Mouse (Mus musculus) embryonic facial prominence, embryonic 12.5 days (tissue): ENCODE data around the gene Pex14. TPM values are rescaled to one million over a fixed set of nuclear protein-coding genes. Genes with fewer than 3 reads are reported as not detected.
"Not testable (repeated sequence)": the region's sequence is repeated elsewhere in the genome, so short reads cannot be mapped to it uniquely, and the experiment has no call there.

Experiments used
- ATAC-seq: fragments of 200-750 bp; cut with Nextera tagmentation; 2 replicates; pipeline ENCODE4 v1.8.0; 2017; ENCODE audit not compliant: insufficient number of reproducible peaks, insufficient read depth, low FRiP score, low TSS enrichment
- H3K27ac ChIP-seq: fragments of 300-500 bp; sonication (generic); 2 replicates; pipeline ENCODE4 v1.5.1; 2016; ENCODE audit warnings: mild to moderate bottlenecking
- H3K27me3 ChIP-seq: fragments of 300-500 bp; sonication (generic); 2 replicates; pipeline ENCODE4 v1.6.1; 2016; ENCODE audit warnings: mild to moderate bottlenecking, moderate library complexity
- H3K36me3 ChIP-seq: fragments of 300-500 bp; sonication (generic); 2 replicates; pipeline ENCODE4 v1.6.1; 2016; ENCODE audit warnings: mild to moderate bottlenecking
- H3K4me1 ChIP-seq: fragments of 300-500 bp; sonication (generic); 2 replicates; pipeline ENCODE4 v1.6.1; 2016
- H3K4me2 ChIP-seq: fragments of 300-500 bp; sonication (generic); replicated peaks from 2 replicates; pipeline ENCODE4 v1.6.1; 2016; ENCODE audit warnings: mild to moderate bottlenecking, moderate library complexity
- H3K4me3 ChIP-seq: fragments of 300-500 bp; sonication (generic); 2 replicates; pipeline ENCODE4 v1.5.1; 2016; ENCODE audit warnings: mild to moderate bottlenecking
- H3K9ac ChIP-seq: fragments of 300-500 bp; sonication (generic); 2 replicates; pipeline ENCODE4 v1.6.1; 2016; ENCODE audit warnings: mild to moderate bottlenecking, moderate library complexity
- H3K9me3 ChIP-seq: fragments of 300-500 bp; sonication (generic); 2 replicates; pipeline ENCODE4 v1.6.1; 2016; ENCODE audit warnings: mild to moderate bottlenecking, moderate library complexity
- WGBS: fragments of 180-500 bp; shearing (Covaris S2); methylation state at CpG from one replicate; pipeline ENCODE4 v1.1.7; 2016; 5-methylcytosine and 5-hydroxymethylcytosine counted together
- polyA plus RNA-seq: library from polyadenylated mRNA; unstranded; fragments of >200 nt; fragmentation: Nextera tagmentation; extraction: Ambion mirVana; gene quantifications from 2 replicates; pipeline ENCODE4 v1.2.1, GENCODE M21; 2016

Gene Pex14
- polyA plus RNA-seq, 1 experiment from 2014 or later, result 54.1 TPM

- 85% methylated on average over 12 of the region's 12 CpGs for WGBS
- H3K9ac ChIP-seq, H3K4me2 ChIP-seq, ATAC-seq, H3K27ac ChIP-seq, H3K4me3 ChIP-seq, H3K36me3 ChIP-seq, H3K27me3 ChIP-seq, H3K9me3 ChIP-seq: not testable (repeated sequence)
- peaks cover 19% of the 10 kb centered on the region for H3K4me1 ChIP-seq
Measured at GRCm38 (mm10) chr4:149100449-149100848, 773 bp upstream of the Pex14 start.

- Histone ChIP-seq H3K4me1 (peaks cover 8% of the 10 kb centered on the region), H3K27ac (no peak overlapping the region), H3K36me3 (0 out of 2 replicates have a peak, but pooled peaks cover 5% of the 10 kb centered on the region), H3K4me2 (peak overlapping the region; percentile 89), H3K9me3 (no peaks in the 10 kb centered on the region), H3K4me3 (peak overlapping the region; percentile 92), H3K27me3 (no peaks in the 10 kb centered on the region), H3K9ac (peak overlapping the region; percentile 86)
- no peak for ATAC-seq
- 8% methylated on average over 11 of the region's 11 CpGs for WGBS
Measured at GRCm38 (mm10) chr4:149098571-149098970, 1.1 kb downstream of the Pex14 start.

- no peaks in the 10 kb centered on the region for H3K9me3 ChIP-seq
- H3K36me3 ChIP-seq, result peaks cover 7% of the 10 kb centered on the region; the same call in 1 of the 2 replicates
- peaks cover 8% of the 10 kb centered on the region for H3K4me1 ChIP-seq
- 80% methylated on average over 3 of the region's 3 CpGs for WGBS
- no peak overlapping the region for H3K9ac ChIP-seq
- ATAC-seq, result no peak
- no peaks in the 10 kb centered on the region for H3K27me3 ChIP-seq
- H3K4me3 ChIP-seq, result peak overlapping the region; percentile 92; the same call in 1 of the 2 replicates
- H3K27ac ChIP-seq, result no peak overlapping the region
- peak overlapping the region; percentile 89 for H3K4me2 ChIP-seq
Measured at GRCm38 (mm10) chr4:149097956-149098355, 1.7 kb downstream of the Pex14 start.

- Histone ChIP-seq H3K4me1 (no peaks in the 10 kb centered on the region), H3K4me2 (no peak overlapping the region), H3K27ac (no peak overlapping the region), H3K9me3 (no peaks in the 10 kb centered on the region), H3K27me3 (no peaks in the 10 kb centered on the region), H3K4me3 (no peak overlapping the region), H3K36me3 (peaks cover 15% of the 10 kb centered on the region), H3K9ac (no peak overlapping the region)
- WGBS, result 88% methylated on average over 8 of the region's 8 CpGs
- no peak for ATAC-seq
Measured at GRCm38 (mm10) chr4:149091364-149091763, 8.3 kb downstream of the Pex14 start.

- Histone ChIP-seq H3K27me3 (no peaks in the 10 kb centered on the region), H3K4me1 (peaks cover 6% of the 10 kb centered on the region; the same call in 1 of the 2 replicates), H3K9me3 (no peaks in the 10 kb centered on the region), H3K36me3 (no peaks in the 10 kb centered on the region), H3K4me3 (no peak overlapping the region), H3K4me2 (no peak overlapping the region), H3K27ac (no peak overlapping the region), H3K9ac (no peak overlapping the region)
- WGBS, result 82% methylated on average over 5 of the region's 5 CpGs
- ATAC-seq, result no peak
Measured at GRCm38 (mm10) chr4:149085381-149085780, 14.3 kb downstream of the Pex14 start.

- Histone ChIP-seq H3K9ac (no peak overlapping the region), H3K4me2 (no peak overlapping the region), H3K27me3 (no peaks in the 10 kb centered on the region), H3K9me3 (no peaks in the 10 kb centered on the region), H3K4me3 (no peak overlapping the region), H3K27ac (no peak overlapping the region), H3K4me1 (peaks cover 6% of the 10 kb centered on the region; the same call in 1 of the 2 replicates), H3K36me3 (no peaks in the 10 kb centered on the region)
- ATAC-seq, result no peak
- WGBS, result 81% methylated on average over 17 of the region's 17 CpGs
Measured at GRCm38 (mm10) chr4:149081528-149081927, 18.1 kb downstream of the Pex14 start.

GRCm38 (mm10) chr4:149080111-149080510, 19.6 kb downstream of the Pex14 start:
- WGBS, result 89% methylated on average over 8 of the region's 8 CpGs
- ATAC-seq, result no peak
- Histone ChIP-seq H3K9me3 (no peaks in the 10 kb centered on the region), H3K27ac (no peak overlapping the region), H3K27me3 (no peaks in the 10 kb centered on the region), H3K4me3 (no peak overlapping the region), H3K9ac (no peak overlapping the region), H3K36me3 (no peaks in the 10 kb centered on the region; the same call in 1 of the 2 replicates), H3K4me2 (no peak overlapping the region), H3K4me1 (peaks cover 9% of the 10 kb centered on the region)

GRCm38 (mm10) chr4:149079629-149080028, 20.0 kb downstream of the Pex14 start:
- Histone ChIP-seq H3K4me3 (no peak overlapping the region), H3K9me3 (no peaks in the 10 kb centered on the region), H3K27ac (no peak overlapping the region), H3K4me1 (peaks cover 9% of the 10 kb centered on the region), H3K36me3 (no peaks in the 10 kb centered on the region; the same call in 1 of the 2 replicates), H3K4me2 (no peak overlapping the region), H3K27me3 (no peaks in the 10 kb centered on the region), H3K9ac (no peak overlapping the region)
- no peak for ATAC-seq
- WGBS, result 89% methylated on average over 6 of the region's 6 CpGs

- no peaks in the 10 kb centered on the region; the same call in 1 of the 2 replicates for H3K36me3 ChIP-seq
- H3K9me3 ChIP-seq, result no peaks in the 10 kb centered on the region
- H3K9ac ChIP-seq, result no peak overlapping the region
- no peak overlapping the region for H3K4me3 ChIP-seq
- H3K27me3 ChIP-seq, result no peaks in the 10 kb centered on the region
- no peak for ATAC-seq
- 52% methylated on average over 4 of the region's 4 CpGs for WGBS
- H3K4me1 ChIP-seq, result peaks cover 9% of the 10 kb centered on the region
- no peak overlapping the region for H3K4me2 ChIP-seq
- no peak overlapping the region for H3K27ac ChIP-seq
Measured at GRCm38 (mm10) chr4:149078261-149078660, 21.4 kb downstream of the Pex14 start.

GRCm38 (mm10) chr4:149075871-149076575, 23.7 kb downstream of the Pex14 start:
- ATAC-seq, result peak; percentile 19; the same call in 1 of the 2 replicates
- Histone ChIP-seq H3K4me1 (peaks cover 3% of the 10 kb centered on the region; the same call in 1 of the 2 replicates), H3K27me3 (no peaks in the 10 kb centered on the region), H3K4me3 (no peak overlapping the region), H3K4me2 (no peak overlapping the region), H3K9ac (no peak overlapping the region), H3K36me3 (peaks cover 17% of the 10 kb centered on the region), H3K27ac (no peak overlapping the region), H3K9me3 (no peaks in the 10 kb centered on the region)
- 23% methylated on average over 10 of the region's 10 CpGs for WGBS

GRCm38 (mm10) chr4:149075073-149075472, 24.6 kb downstream of the Pex14 start:
- H3K4me3 ChIP-seq, result no peak overlapping the region
- 93% methylated on average over 13 of the region's 13 CpGs for WGBS
- peaks cover 3% of the 10 kb centered on the region; the same call in 1 of the 2 replicates for H3K4me1 ChIP-seq
- H3K9ac ChIP-seq, result no peak overlapping the region
- H3K36me3 ChIP-seq, result peaks cover 17% of the 10 kb centered on the region
- no peak overlapping the region for H3K4me2 ChIP-seq
- H3K27me3 ChIP-seq, result no peaks in the 10 kb centered on the region
- no peak overlapping the region for H3K27ac ChIP-seq
- H3K9me3 ChIP-seq, result no peaks in the 10 kb centered on the region
- ATAC-seq, result no peak
